Mouse (Mus musculus): Measurements from ENCODE around the gene Mynn. TPM values are rescaled to one million over a fixed set of nuclear protein-coding genes. Genes with fewer than 3 reads are reported as not detected.

The Mynn gene
- total RNA-seq, 2 experiments from 2014 or later, result 9.0 to 9.3 TPM

DNA sequence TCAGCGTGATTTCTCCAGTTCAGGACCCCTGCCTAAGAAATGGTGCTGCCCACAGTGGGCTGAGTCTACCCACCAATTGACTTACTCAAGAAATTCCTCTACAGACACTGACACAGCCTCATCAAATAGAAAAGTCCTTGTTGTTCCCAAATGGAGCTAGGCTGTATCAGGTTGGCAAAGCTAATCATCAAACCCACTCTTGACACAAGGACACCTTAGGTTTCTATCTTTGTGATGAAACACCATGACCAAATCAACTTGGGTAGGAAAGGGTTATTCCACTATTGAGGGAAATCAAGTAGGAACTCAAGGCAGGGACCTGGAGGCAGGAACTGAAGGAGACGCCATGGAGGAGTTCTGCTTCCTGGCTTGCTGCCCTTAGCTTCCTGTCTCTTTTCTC, 42.3 kb downstream of the Mynn start, which contains the start of gene Lrriq4:
Lrriq4 (plus strand) TSS at position 301 of the 400 bp plus-strand sequence.
- DNase-seq, result no peak

DNA sequence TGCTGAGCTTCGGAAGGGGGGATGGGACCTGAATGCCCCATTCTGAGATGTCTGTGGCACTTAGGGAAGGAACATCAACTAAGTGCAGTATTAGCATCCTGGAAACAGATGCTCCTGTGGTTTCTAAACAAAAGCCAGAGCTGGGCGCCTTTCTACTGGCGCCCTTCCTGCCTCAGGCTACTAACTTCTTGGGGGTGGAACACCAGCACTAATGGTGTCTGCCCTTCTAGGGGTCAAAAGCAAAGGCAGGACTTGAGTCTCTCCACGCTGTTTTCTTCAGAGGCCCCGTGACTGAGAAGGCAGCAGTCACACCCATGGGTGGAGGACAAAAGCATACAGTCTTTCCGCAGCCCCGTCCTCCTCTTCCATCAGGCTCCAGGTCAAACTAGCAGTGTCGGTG, 44.9 kb downstream of the Mynn start:
- DNase-seq, result no peak

DNA sequence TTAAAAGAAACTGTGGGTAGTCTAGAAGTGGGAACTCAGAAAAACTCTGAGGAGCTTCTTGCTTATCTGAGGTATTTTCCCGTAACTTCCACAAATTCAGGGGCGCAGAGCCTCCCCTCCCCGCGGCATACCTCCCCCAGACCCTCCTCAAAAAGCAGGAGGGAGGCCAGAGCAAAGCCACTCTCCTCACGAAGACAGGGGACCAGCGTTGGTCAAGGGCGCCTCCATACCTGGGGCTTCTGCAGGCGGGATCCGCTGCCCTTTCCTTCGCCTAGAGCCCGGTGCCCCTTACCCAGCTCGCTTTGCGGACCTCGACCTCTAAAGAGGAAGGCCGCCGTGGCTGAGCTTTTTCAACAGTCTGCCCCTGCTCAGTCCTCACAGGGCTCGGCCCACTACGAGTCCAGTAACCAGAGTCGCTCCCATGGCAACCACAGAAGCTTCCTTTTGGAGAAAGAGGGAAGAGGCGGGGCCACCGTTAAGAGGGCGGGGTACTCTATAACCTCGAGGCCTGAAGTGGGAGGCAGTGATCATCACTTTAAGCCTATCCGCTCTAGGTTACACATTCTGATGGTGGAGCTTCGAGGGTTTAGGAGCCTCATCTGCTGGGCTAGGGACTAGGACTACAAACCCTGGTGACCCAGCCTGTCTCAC, 45.7 kb downstream of the Mynn start, which contains the start of gene Lrrc34:
Lrrc34 (minus strand) TSS at position 430 of the 651 bp plus-strand sequence.
- DNase-seq, result peak; percentile 8

DNA sequence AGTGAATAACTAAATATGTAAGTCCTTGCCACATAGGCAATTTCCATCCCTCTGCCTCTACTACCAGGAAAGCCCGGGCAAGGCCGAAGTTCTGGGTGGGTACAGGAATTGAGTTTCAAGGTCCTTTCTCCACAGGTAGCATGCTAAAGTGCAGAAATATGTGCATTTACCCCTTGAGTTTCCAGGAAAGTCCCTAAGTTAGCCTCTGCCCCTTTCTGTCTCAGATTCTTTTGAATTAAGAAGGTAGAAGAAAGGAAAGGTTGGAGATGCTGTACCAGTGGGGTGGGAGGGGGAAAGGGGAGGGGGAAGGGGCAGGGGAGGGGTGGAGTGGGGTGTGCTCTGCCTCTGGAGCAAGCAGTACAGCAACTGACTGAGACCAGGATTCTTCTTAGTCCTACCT, 46.6 kb downstream of the Mynn start:
- DNase-seq, result no peak

DNA sequence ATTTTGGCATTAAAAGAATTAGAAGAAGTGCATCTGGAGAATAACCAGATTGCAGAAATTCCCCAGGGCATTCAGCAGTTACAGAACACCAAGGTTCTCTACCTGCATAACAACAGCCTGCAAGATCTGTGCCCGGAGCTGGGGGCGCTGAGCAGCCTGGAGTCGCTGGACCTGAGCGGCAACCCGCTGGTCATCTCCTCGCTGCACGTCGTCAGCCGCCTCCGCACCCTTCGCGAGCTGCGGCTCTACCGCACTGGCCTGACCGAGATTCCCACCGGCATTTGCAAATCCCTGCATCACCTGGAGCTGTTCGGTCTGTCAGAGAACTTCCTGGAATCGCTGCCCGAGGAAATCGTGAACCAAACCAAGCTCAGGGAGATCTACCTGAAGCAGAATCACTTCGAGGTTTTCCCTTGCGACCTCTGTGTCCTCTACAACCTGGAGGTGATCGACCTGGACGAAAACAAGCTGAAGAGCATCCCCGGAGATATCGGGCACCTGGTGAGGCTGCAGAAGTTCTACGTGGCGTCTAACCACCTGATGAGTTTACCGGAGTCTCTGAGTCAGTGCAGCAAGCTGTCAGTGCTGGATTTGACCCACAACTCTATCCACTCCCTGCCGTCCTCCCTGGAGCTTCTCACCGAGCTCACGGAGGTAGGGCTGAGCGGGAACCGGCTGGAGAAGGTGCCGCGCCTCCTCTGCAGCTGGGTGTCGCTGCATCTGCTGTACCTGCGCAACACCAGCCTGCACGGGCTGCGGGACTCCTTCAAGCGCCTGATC, 48.4 kb downstream of the Mynn start:
- no peak for DNase-seq

DNA sequence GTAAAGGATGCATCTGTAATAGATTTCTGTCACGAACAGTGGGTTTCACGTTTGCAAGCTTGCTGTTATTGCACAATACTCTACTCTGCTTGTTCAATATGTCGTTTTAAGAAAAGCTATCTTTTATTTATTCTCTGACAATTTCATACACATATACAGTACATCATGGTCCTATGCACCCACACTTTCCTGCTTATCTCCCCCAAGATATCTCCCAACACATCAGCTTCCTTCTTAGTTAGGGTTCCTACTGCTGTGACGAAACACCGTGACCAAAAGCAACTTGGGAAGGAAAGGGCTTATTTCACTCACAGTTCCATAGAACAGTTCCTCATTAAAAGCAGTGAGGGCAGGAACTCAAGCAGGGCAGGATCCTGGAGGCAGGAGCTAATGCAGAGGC, 54.1 kb downstream of the Mynn start:
- no peak for DNase-seq

DNA sequence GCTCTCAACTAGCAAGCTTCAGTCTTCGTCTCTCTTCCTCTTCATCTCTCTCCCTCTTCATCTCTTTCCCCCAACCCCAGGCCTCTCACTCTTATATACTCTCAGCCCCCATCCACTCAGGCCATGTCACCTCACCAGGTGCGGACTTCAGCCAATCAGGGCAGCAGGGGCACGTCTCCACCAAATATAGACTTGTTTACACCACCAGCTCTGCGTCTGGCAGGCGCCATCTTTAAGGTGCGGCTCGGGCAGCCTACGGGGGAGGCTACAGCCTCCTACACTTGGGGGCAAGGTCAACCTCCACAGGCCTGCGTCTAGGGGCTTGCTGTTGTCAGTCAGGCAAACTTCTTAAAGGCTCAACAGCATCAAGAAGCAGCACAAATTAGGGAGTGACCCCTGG, 56.6 kb downstream of the Mynn start:
- DNase-seq, result no peak

Other genes starting within 250 kb of the Mynn start
- gene Mecom, start 54.1 kb upstream of the Mynn start, total RNA-seq (2021), result 1 to 10 TPM; 6.7 to 8.8 TPM
- not detected for gene Actrt3, start 2.1 kb upstream of the Mynn start, total RNA-seq (2021)
- gene Lrriq4, start 42.4 kb downstream of the Mynn start, total RNA-seq (2021), result not detected
- gene Lrrc34, start 45.8 kb downstream of the Mynn start, total RNA-seq (2021), result not detected
- gene Lrrc31, start 97.8 kb downstream of the Mynn start, total RNA-seq (2021), result not detected
- gene Samd7, start 144.2 kb downstream of the Mynn start, total RNA-seq (2021), result not detected
- 10 to 100 TPM; 26.7 to 29.6 TPM for gene Sec62, start 190.8 kb downstream of the Mynn start, total RNA-seq (2021)